Mouse (Mus musculus) layer of hippocampus, postnatal 36 days (tissue): ENCODE data around the gene Ctbp2. TPM values are rescaled to one million over a fixed set of nuclear protein-coding genes. Genes with fewer than 3 reads are reported as not detected.

Experiments
- DNase-seq, 2 experiments: peaks; one replicate each; pipeline ENCODE4 v3.0.0; 2022
- total RNA-seq, 2 experiments: library from RNA; stranded (reverse); gene quantifications; 2 replicates each; pipeline ENCODE4 v1.2.3; 2021

Gene Ctbp2
- total RNA-seq, 2 experiments from 2014 or later, result 50.2 to 57.2 TPM

- DNase-seq, result no peak
Observed at GRCm38 (mm10) chr7:133085408-133085807, 38.7 kb downstream of the Ctbp2 start.

- no peak for DNase-seq
Observed at GRCm38 (mm10) chr7:133083936-133084614, 40.1 kb downstream of the Ctbp2 start.

- no peak for DNase-seq
Observed at GRCm38 (mm10) chr7:133078929-133079328, 45.2 kb downstream of the Ctbp2 start.

- peak; percentile 47 to 56 for DNase-seq
Observed at GRCm38 (mm10) chr7:133074462-133075133, 49.6 kb downstream of the Ctbp2 start.

GRCm38 (mm10) chr7:133073147-133073651 lies 51.0 kb downstream of the Ctbp2 start:
- no peak for DNase-seq

GRCm38 (mm10) chr7:133072535-133072934 lies 51.6 kb downstream of the Ctbp2 start:
- no peak for DNase-seq

GRCm38 (mm10) chr7:133067321-133067841 lies 56.8 kb downstream of the Ctbp2 start:
- no peak for DNase-seq

- peak; percentile 37 to 63 for DNase-seq
Observed at GRCm38 (mm10) chr7:133066776-133067175, 57.4 kb downstream of the Ctbp2 start.

- DNase-seq, result no peak
Observed at GRCm38 (mm10) chr7:133062055-133062454, 62.1 kb downstream of the Ctbp2 start.

- DNase-seq, result no peak
Observed at GRCm38 (mm10) chr7:133060170-133060569, 64.0 kb downstream of the Ctbp2 start.

- peak; percentile 38 to 40 for DNase-seq
Observed at GRCm38 (mm10) chr7:133059517-133060104, 64.5 kb downstream of the Ctbp2 start.

- DNase-seq, result no peak
Observed at GRCm38 (mm10) chr7:133059150-133059509, 65.0 kb downstream of the Ctbp2 start.

- DNase-seq, result no peak
Observed at GRCm38 (mm10) chr7:133058496-133059149, 65.5 kb downstream of the Ctbp2 start.

- no peak for DNase-seq
Observed at GRCm38 (mm10) chr7:133056924-133057323, 67.2 kb downstream of the Ctbp2 start.

GRCm38 (mm10) chr7:133054486-133054885 lies 69.7 kb downstream of the Ctbp2 start:
- DNase-seq, result no peak

- DNase-seq, result no peak
Observed at GRCm38 (mm10) chr7:133053757-133054156, 70.4 kb downstream of the Ctbp2 start.

- no peak for DNase-seq
Observed at GRCm38 (mm10) chr7:133052819-133053218, 71.3 kb downstream of the Ctbp2 start.

GRCm38 (mm10) chr7:133050681-133051080 lies 73.5 kb downstream of the Ctbp2 start:
- DNase-seq, result no peak

- DNase-seq, result no peak
Observed at GRCm38 (mm10) chr7:133048085-133048630, 76.0 kb downstream of the Ctbp2 start.

- no peak for DNase-seq
Observed at GRCm38 (mm10) chr7:133047287-133047686, 76.9 kb downstream of the Ctbp2 start.

GRCm38 (mm10) chr7:133044721-133045120 lies 79.4 kb downstream of the Ctbp2 start:
- DNase-seq, result no peak

GRCm38 (mm10) chr7:133041784-133042183 lies 82.4 kb downstream of the Ctbp2 start:
- DNase-seq, result no peak
